Mouse (Mus musculus) urinary bladder, adult 2 months (tissue): Measurements from ENCODE around the gene Tmem251. TPM values are rescaled to one million over a fixed set of nuclear protein-coding genes. Genes with fewer than 3 reads are reported as not detected.
A peak's percentile ranks its signal among the peaks of the same experiment; 100 is the strongest.

ENCODE experiments used
- DNase-seq: peaks from one replicate; pipeline ENCODE4 v3.0.0; 2022; ENCODE audit warnings: low spot score
- polyA plus RNA-seq: library from polyadenylated mRNA; depleted of rRNA; stranded (reverse); fragments of >200 nt; gene quantifications from 2 replicates; pipeline ENCODE4 v1.2.3, GENCODE M21; 2012; rRNA removed

Tmem251 gene
- polyA plus RNA-seq, 1 experiment = 4.0 TPM

DNA sequence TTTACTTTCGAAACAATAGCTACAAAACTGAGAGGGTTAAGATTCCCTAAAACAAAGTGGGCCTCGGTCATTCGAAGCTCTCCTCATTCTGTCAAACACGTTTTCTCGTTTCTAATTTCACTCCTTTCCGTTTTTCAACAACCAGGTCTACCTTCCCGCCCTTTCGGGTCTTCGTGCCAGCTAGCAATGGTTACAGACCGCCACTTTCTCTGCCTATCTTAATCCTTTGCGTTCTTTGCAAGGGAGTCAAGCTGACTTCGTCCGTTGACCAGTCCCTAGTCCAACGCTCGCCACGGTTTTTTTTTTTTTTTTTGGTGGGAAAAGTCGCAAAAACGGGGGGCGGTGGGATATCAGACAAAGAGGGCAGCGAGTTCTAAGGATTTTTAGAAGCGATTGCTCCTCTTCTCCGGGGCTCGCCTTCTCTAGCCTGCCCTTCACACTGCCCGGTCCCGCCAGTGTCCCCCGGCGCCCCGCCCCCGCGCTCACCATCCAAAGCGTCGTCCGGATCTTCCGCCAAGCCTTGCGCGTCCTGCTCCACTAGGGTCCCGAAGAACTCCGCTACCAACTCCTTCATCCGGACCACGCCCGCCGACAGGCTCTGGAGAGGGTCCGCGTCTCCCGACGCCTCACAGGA, 13.6 kb downstream of the Tmem251 start:
- no peak for DNase-seq

DNA sequence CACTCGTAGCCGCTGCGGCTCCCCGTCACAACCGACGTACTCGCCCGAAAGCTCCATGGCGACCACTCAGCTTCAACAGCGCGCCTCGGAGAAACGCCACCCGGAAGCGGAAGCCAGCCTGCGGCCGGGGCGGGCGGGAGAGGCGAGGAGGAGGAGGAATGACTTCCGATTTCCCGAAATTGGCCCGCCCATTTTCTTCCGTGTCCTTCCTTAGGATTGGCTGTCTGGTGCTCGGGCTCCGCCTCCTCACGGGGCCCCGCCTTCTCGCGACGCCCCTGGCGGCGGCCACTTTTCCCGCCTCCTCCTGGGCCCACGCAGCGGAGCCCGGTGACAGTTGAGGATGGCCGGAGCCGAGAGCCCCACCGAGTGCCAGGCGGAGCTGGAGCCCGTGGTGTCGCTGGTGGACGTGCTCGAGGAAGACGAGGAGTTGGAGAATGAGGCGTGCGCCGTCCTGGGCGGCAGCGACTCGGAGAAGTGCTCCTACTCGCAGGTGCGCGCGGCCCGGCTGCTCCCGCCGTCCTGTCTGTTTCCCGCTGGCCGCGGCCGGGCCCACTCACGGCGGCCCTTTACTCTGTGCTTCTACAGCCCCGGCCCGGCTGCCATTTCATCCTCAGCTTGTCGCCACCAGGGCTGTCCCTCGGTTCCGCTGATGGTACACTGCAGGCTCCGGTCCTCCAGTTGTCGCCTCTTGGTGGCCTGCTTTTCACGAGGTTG, 14.3 kb downstream of the Tmem251 start, which contains the start of the genes Gm28051, Gon7 and Ubr7:
Gm28051 (minus strand) TSS at position 77 of the 714 bp plus-strand sequence.
Gon7 (minus strand) TSS at position 115 of the 714 bp plus-strand sequence.
Ubr7 (plus strand) TSS at position 279 of the 714 bp plus-strand sequence.
- peak; percentile 94 for DNase-seq

- DNase-seq = no peak
Measured at GRCm38 (mm10) chr12:102758403-102758756, 14.8 kb downstream of the Tmem251 start, which contains the start of gene Gm20604. Gm20604 (minus strand) TSS chr12:102758672.

- DNase-seq = no peak
Measured at GRCm38 (mm10) chr12:102758936-102759335, 15.4 kb downstream of the Tmem251 start.

GRCm38 (mm10) chr12:102761668-102762067, 18.1 kb downstream of the Tmem251 start:
- DNase-seq = no peak

DNA sequence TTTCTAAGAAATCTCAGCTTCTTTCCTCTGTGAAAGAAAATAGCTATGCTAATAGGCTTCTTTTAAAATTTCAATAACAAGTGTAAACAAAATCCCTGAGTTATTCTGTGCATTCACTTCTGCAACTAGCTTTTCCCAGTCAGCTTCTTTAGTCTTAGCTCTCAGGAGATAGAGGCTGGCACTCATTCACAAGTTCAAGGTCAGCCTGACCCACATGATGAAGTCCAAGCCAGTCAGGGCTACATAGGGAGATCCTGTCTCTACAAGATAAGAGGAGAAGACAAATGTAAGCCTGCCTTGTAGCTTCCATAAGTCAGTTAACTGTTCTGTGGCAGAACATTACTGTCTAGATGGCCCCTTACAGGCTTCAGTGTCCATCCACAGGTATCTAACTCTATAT, 20.1 kb downstream of the Tmem251 start:
- DNase-seq = no peak

GRCm38 (mm10) chr12:102769000-102769399, 25.4 kb downstream of the Tmem251 start:
- no peak for DNase-seq

DNA sequence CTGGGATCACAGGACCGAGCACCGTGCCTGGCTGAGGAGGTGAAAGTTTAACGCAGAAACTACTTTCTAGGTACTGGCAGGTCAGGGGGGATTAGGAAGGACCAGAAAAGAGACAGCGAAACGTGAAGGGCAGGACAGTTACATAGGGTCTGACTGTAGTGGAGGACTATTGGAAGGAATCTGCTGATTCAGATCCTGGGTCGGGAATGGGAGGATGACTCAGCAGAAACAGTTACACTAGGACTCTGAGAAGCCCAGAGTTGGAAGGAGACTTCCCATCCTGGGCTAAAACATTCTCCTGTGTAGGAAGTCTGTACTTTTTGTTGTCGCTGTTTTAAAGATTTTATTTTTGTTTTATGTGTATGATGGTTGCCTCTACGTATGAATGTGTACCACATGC, 28.0 kb downstream of the Tmem251 start:
- DNase-seq = no peak

DNA sequence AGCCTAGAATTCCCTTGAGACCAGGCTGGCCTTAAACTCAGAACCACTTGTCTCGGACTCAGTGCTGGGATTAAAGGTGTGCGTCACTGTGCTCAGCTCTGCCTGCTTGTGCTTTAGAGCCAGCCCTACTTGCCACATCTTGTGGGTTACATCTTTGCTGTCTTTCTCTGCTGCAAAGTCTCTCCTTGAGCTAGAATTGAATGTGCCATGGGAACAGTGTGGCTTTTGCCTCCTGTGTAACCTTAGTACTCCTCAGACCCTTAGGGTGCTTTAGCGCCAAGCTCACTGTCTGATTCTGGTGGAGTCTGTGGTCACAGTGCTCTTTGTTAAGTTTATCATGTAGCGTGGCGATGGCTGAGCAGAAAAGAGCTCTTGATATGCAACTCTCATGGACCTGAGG, 29.1 kb downstream of the Tmem251 start:
- no peak for DNase-seq

- no peak for DNase-seq
Measured at GRCm38 (mm10) chr12:102776035-102776434, 32.5 kb downstream of the Tmem251 start.

DNA sequence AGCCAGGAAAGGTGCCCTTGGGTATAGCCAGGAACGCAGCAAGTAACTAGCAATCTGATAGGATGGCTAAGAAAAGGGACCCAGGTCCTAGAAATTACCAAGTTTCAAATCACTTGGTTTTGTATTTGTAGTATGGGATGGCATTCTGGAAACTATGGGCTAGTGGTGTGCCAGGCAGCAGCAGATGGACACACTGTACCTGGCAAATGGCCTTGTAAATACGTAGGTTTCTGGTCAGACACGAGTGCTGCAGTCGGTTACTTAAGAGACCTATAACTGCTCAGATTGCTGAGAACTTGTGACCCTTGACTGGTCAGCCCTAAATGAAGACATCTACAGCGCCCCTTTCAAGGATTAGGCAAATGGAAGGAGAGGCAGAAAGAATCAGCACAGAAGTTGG, 34.6 kb downstream of the Tmem251 start:
- no peak for DNase-seq

DNA sequence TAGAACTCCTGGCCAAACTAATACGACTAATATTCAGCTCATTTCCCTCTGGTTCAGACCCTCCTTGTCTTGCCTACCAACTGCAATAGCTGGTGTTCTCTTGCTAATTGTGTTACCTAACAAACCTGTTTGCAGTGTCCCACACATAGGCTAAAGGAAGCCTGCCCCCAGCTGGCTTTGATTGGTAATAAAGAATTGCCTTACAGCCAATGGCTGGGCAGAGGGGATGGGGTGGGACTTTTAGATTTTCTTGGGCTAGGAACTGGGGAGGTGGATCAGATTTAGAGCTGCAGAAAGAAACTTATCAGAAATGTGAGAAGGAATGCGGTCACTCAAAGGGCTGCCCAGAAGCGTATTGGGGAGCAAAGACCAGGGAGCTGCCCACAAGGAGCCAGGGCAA, 35.9 kb downstream of the Tmem251 start:
- DNase-seq = no peak

DNA sequence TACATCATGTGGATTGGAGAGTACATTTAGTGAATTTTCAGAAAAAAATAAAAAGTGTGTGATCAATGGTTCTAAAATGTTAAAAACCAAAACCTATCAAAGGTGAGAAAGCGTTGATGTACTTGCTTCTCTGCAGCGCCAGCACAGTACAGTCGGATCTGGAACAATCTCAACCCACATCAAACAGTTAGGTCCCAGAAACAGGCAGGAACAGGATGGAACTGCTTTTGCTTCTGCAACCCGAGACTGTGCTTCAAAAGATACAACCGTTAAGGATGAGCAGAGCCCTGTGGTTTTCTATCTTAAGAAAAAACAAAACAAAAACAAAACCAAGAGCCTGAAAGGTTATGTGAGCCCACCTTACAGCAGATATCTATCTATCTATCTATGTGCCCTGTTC, 39.3 kb downstream of the Tmem251 start:
- DNase-seq = no peak

- DNase-seq = no peak
Measured at GRCm38 (mm10) chr12:102784899-102785592, 41.5 kb downstream of the Tmem251 start.

DNA sequence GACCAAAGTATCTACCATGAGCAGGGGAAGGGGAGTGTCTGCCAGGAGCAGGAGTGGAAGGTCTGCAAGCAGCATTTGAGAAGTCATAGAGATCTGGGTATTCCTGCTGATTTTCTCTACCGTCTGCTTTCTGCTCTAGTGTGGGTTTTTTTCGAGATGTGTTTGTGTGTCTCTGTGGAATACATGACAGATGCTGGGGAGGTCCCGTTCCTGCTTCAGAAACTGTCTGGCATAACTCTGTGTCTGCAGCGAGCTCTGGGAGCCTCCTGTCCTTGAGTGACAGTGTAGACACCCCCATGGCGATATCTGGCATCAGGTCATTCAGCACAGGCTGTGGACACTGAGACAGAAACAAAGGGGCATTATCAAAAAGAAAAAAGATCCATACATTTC, 42.0 kb downstream of the Tmem251 start:
- no peak for DNase-seq

DNA sequence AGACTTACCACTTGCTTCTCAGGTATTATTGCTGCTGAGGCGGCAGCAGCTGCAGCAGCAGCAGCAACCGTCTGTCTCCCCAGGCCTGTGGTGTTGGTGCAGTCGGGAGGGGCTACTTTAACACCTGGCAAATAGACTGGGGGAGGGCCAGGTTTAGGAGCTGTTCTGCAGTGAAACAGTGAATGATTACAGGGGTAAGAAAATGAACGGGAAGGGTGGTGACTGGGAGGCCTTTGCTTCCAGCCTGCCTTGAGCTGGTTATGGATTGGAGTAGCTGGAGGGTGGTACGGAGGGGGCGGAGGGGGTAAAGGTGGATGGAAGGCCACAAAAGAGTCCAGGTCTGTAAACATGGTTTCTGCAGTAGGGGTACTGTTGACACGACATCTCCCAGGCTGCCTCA, 44.4 kb downstream of the Tmem251 start:
- DNase-seq = no peak

Other genes starting within 250 kb of the Tmem251 start
- gene Chga, start 188.8 kb upstream of the Tmem251 start, polyA plus RNA-seq = 0.19 and 0.35 TPM in 2 replicates
- gene Itpk1, start 38.8 kb upstream of the Tmem251 start, polyA plus RNA-seq = 43.6 and 57.6 TPM in 2 replicates
- 4.2 and 4.6 TPM in 2 replicates for gene Moap1, start 101 bp upstream of the Tmem251 start, polyA plus RNA-seq
- not detected in 2 replicates for gene Gm28051, start 14.0 kb downstream of the Tmem251 start, polyA plus RNA-seq
- gene Gon7, start 14.0 kb downstream of the Tmem251 start, polyA plus RNA-seq = 10.4 and 11.8 TPM in 2 replicates
- gene Ubr7, start 14.2 kb downstream of the Tmem251 start, polyA plus RNA-seq = 24.2 and 25.3 TPM in 2 replicates
- gene Gm20604, start 14.9 kb downstream of the Tmem251 start, polyA plus RNA-seq = 8.0 and 9.6 TPM in 2 replicates
- 20.1 and 27.7 TPM in 2 replicates for gene Btbd7, start 134.7 kb downstream of the Tmem251 start, polyA plus RNA-seq
- gene Cox8c, start 155.6 kb downstream of the Tmem251 start, polyA plus RNA-seq = not detected in 2 replicates
- 0.12 and 0.14 TPM in 2 replicates for gene Unc79, start 205.1 kb downstream of the Tmem251 start, polyA plus RNA-seq